Mouse (Mus musculus): ENCODE measurements around the gene Fndc7. TPM values are rescaled to one million over a fixed set of nuclear protein-coding genes. Genes with fewer than 3 reads are reported as not detected.
A peak's percentile ranks its signal among the peaks of the same experiment; 100 is the strongest.
"Not testable (repeated sequence)": the region's sequence is repeated elsewhere in the genome, so short reads cannot be mapped to it uniquely, and the experiment has no call there.

Fndc7 gene
- polyA plus RNA-seq, 1 experiment from 2014 or later: 0.21 TPM

- H3K9me3 ChIP-seq (replicated peaks; ENCODE audit: control insufficient read depth, low read length): no peaks in the 10 kb centered on the region
- no peaks in the 10 kb centered on the region for H3K27me3 ChIP-seq (ENCODE audit: control insufficient read depth, insufficient read depth, low read length)
- H3K36me3 ChIP-seq (ENCODE audit: control insufficient read depth, insufficient read depth): no peaks in the 10 kb centered on the region
- H3K4me3 ChIP-seq (ENCODE audit: low read length): no peak overlapping the region
- ATAC-seq (replicated peaks; ENCODE audit: extremely low read depth, insufficient read depth, low FRiP score): no peak
- 85% methylated on average over 2 of the region's 2 CpGs for WGBS
- H3K27ac ChIP-seq (ENCODE audit: low read length): no peak overlapping the region
- H3K4me1 ChIP-seq (ENCODE audit: control insufficient read depth, insufficient read depth, low read length): peaks cover 45% of the 10 kb centered on the region
- no peak overlapping the region for H3K4me2 ChIP-seq (ENCODE audit: low read depth, low read length)
- H3K9ac ChIP-seq (ENCODE audit: low read length): no peak overlapping the region
Measured at GRCm38 (mm10) chr3:108883067-108883466, 6.7 kb downstream of the Fndc7 start.

GRCm38 (mm10) chr3:108881873-108882272 lies 7.9 kb downstream of the Fndc7 start:
- Histone ChIP-seq H3K4me1 (ENCODE audit: control insufficient read depth, insufficient read depth, low read length) (peaks cover 45% of the 10 kb centered on the region), H3K27ac (ENCODE audit: low read length) (peak overlapping the region; percentile 20; the same call in 1 of the 2 replicates)
- not testable (repeated sequence) for H3K9me3 ChIP-seq (replicated peaks; ENCODE audit: control insufficient read depth, low read length); H3K36me3 ChIP-seq (ENCODE audit: control insufficient read depth, insufficient read depth); H3K27me3 ChIP-seq (ENCODE audit: control insufficient read depth, insufficient read depth, low read length); H3K4me2 ChIP-seq (ENCODE audit: low read depth, low read length); H3K9ac ChIP-seq (ENCODE audit: low read length); ATAC-seq (replicated peaks; ENCODE audit: extremely low read depth, insufficient read depth, low FRiP score); H3K4me3 ChIP-seq (ENCODE audit: low read length)
- 53% methylated on average over 4 of the region's 4 CpGs for WGBS

GRCm38 (mm10) chr3:108880544-108881507 lies 9.0 kb downstream of the Fndc7 start:
- Histone ChIP-seq H3K27me3 (ENCODE audit: control insufficient read depth, insufficient read depth, low read length) (no peaks in the 10 kb centered on the region), H3K4me3 (ENCODE audit: low read length) (peak overlapping the region; percentile 9; the same call in 1 of the 2 replicates), H3K4me2 (ENCODE audit: low read depth, low read length) (peak overlapping the region; percentile 46), H3K27ac (ENCODE audit: low read length) (peak overlapping the region; percentile 87), H3K4me1 (ENCODE audit: control insufficient read depth, insufficient read depth, low read length) (peaks cover 35% of the 10 kb centered on the region), H3K36me3 (ENCODE audit: control insufficient read depth, insufficient read depth) (no peaks in the 10 kb centered on the region), H3K9me3 (replicated peaks; ENCODE audit: control insufficient read depth, low read length) (no peaks in the 10 kb centered on the region), H3K9ac (ENCODE audit: low read length) (peak overlapping the region; percentile 28; the same call in 1 of the 2 replicates)
- ATAC-seq (replicated peaks; ENCODE audit: extremely low read depth, insufficient read depth, low FRiP score): peak; percentile 77
- 31% methylated on average over 28 of the region's 28 CpGs for WGBS

GRCm38 (mm10) chr3:108879836-108880435 lies 9.9 kb downstream of the Fndc7 start:
- Histone ChIP-seq H3K4me3 (ENCODE audit: low read length) (no peak overlapping the region), H3K9me3 (replicated peaks; ENCODE audit: control insufficient read depth, low read length) (no peaks in the 10 kb centered on the region), H3K9ac (ENCODE audit: low read length) (no peak overlapping the region), H3K27ac (ENCODE audit: low read length) (no peak overlapping the region), H3K27me3 (ENCODE audit: control insufficient read depth, insufficient read depth, low read length) (no peaks in the 10 kb centered on the region), H3K4me1 (ENCODE audit: control insufficient read depth, insufficient read depth, low read length) (peaks cover 28% of the 10 kb centered on the region), H3K4me2 (ENCODE audit: low read depth, low read length) (no peak overlapping the region), H3K36me3 (ENCODE audit: control insufficient read depth, insufficient read depth) (no peaks in the 10 kb centered on the region)
- 51% methylated on average over 5 of the region's 5 CpGs for WGBS
- ATAC-seq (replicated peaks; ENCODE audit: extremely low read depth, insufficient read depth, low FRiP score): no peak

- Histone ChIP-seq H3K27ac (ENCODE audit: low read length) (no peak overlapping the region), H3K9me3 (replicated peaks; ENCODE audit: control insufficient read depth, low read length) (no peaks in the 10 kb centered on the region), H3K36me3 (ENCODE audit: control insufficient read depth, insufficient read depth) (no peaks in the 10 kb centered on the region), H3K4me3 (ENCODE audit: low read length) (no peak overlapping the region), H3K9ac (ENCODE audit: low read length) (no peak overlapping the region), H3K4me1 (ENCODE audit: control insufficient read depth, insufficient read depth, low read length) (peaks cover 26% of the 10 kb centered on the region), H3K27me3 (ENCODE audit: control insufficient read depth, insufficient read depth, low read length) (no peaks in the 10 kb centered on the region), H3K4me2 (ENCODE audit: low read depth, low read length) (no peak overlapping the region)
- 31% methylated on average over 2 of the region's 2 CpGs for WGBS
- no peak for ATAC-seq (replicated peaks; ENCODE audit: extremely low read depth, insufficient read depth, low FRiP score)
Measured at GRCm38 (mm10) chr3:108879129-108879528, 10.7 kb downstream of the Fndc7 start.

- WGBS: 80% methylated on average over 6 of the region's 6 CpGs
- H3K27me3 ChIP-seq (ENCODE audit: control insufficient read depth, insufficient read depth, low read length): no peaks in the 10 kb centered on the region
- no peak for ATAC-seq (replicated peaks; ENCODE audit: extremely low read depth, insufficient read depth, low FRiP score)
Measured at GRCm38 (mm10) chr3:108870631-108871030, 19.2 kb downstream of the Fndc7 start.

GRCm38 (mm10) chr3:108867449-108867848 lies 22.4 kb downstream of the Fndc7 start:
- H3K4me3 ChIP-seq (ENCODE audit: low read length): no peak overlapping the region
- H3K9ac ChIP-seq (ENCODE audit: low read length): no peak overlapping the region
- no peaks in the 10 kb centered on the region for H3K4me1 ChIP-seq (ENCODE audit: control insufficient read depth, insufficient read depth, low read length)
- H3K36me3 ChIP-seq (ENCODE audit: control insufficient read depth, insufficient read depth): no peaks in the 10 kb centered on the region
- WGBS: 90% methylated on average over 3 of the region's 3 CpGs
- ATAC-seq (replicated peaks; ENCODE audit: extremely low read depth, insufficient read depth, low FRiP score): no peak
- H3K9me3 ChIP-seq (replicated peaks; ENCODE audit: control insufficient read depth, low read length): peaks cover 5% of the 10 kb centered on the region; the same call in 1 of the 2 replicates
- H3K4me2 ChIP-seq (ENCODE audit: low read depth, low read length): no peak overlapping the region
- no peak overlapping the region for H3K27ac ChIP-seq (ENCODE audit: low read length)
- no peaks in the 10 kb centered on the region for H3K27me3 ChIP-seq (ENCODE audit: control insufficient read depth, insufficient read depth, low read length)

More at GRCm38 (mm10) chr3:108870631-108871030, 19.2 kb downstream of the Fndc7 start:
- Histone ChIP-seq H3K9me3 (replicated peaks; ENCODE audit: control insufficient read depth, low read length) (peaks cover 5% of the 10 kb centered on the region; the same call in 1 of the 2 replicates), H3K36me3 (ENCODE audit: control insufficient read depth, insufficient read depth) (no peaks in the 10 kb centered on the region), H3K27ac (ENCODE audit: low read length) (no peak overlapping the region), H3K4me3 (ENCODE audit: low read length) (no peak overlapping the region), H3K9ac (ENCODE audit: low read length) (no peak overlapping the region), H3K4me2 (ENCODE audit: low read depth, low read length) (no peak overlapping the region), H3K4me1 (ENCODE audit: control insufficient read depth, insufficient read depth, low read length) (no peaks in the 10 kb centered on the region)

GRCm38 (mm10) chr3:108865676-108866075 lies 24.1 kb downstream of the Fndc7 start:
- Histone ChIP-seq H3K4me3 (ENCODE audit: low read length) (no peak overlapping the region), H3K9me3 (replicated peaks; ENCODE audit: control insufficient read depth, low read length) (peaks cover 5% of the 10 kb centered on the region; the same call in 1 of the 2 replicates), H3K9ac (ENCODE audit: low read length) (no peak overlapping the region), H3K36me3 (ENCODE audit: control insufficient read depth, insufficient read depth) (no peaks in the 10 kb centered on the region), H3K27ac (ENCODE audit: low read length) (no peak overlapping the region), H3K27me3 (ENCODE audit: control insufficient read depth, insufficient read depth, low read length) (no peaks in the 10 kb centered on the region), H3K4me2 (ENCODE audit: low read depth, low read length) (no peak overlapping the region), H3K4me1 (ENCODE audit: control insufficient read depth, insufficient read depth, low read length) (no peaks in the 10 kb centered on the region)
- WGBS: 89% methylated on average over 3 of the region's 3 CpGs
- ATAC-seq (replicated peaks; ENCODE audit: extremely low read depth, insufficient read depth, low FRiP score): no peak

- Histone ChIP-seq H3K4me2 (ENCODE audit: low read depth, low read length) (no peak overlapping the region), H3K4me3 (ENCODE audit: low read length) (no peak overlapping the region), H3K27me3 (ENCODE audit: control insufficient read depth, insufficient read depth, low read length) (no peaks in the 10 kb centered on the region), H3K27ac (ENCODE audit: low read length) (no peak overlapping the region), H3K9me3 (replicated peaks; ENCODE audit: control insufficient read depth, low read length) (peaks cover 5% of the 10 kb centered on the region; the same call in 1 of the 2 replicates), H3K36me3 (ENCODE audit: control insufficient read depth, insufficient read depth) (no peaks in the 10 kb centered on the region), H3K9ac (ENCODE audit: low read length) (no peak overlapping the region), H3K4me1 (ENCODE audit: control insufficient read depth, insufficient read depth, low read length) (no peaks in the 10 kb centered on the region)
- WGBS: 37% methylated on average over 3 of the region's 3 CpGs
- ATAC-seq (replicated peaks; ENCODE audit: extremely low read depth, insufficient read depth, low FRiP score): no peak
Measured at GRCm38 (mm10) chr3:108865129-108865528, 24.7 kb downstream of the Fndc7 start.

All from heart, embryonic 16.5 days (tissue).